Mouse (Mus musculus) bone marrow, adult 2 months (tissue): ENCODE measurements around the gene Gm49601. TPM values are rescaled to one million over a fixed set of nuclear protein-coding genes. Genes with fewer than 3 reads are reported as not detected.

Experiments
- H3K27ac ChIP-seq: fragments of 200-500 bp; 2 replicates; pipeline ENCODE4 v1.5.1; 2012; ENCODE audit warnings: low read depth, mild to moderate bottlenecking, control low read depth, inconsistent platforms, low read length; ENCODE audit not compliant: control insufficient read depth, poor library complexity, insufficient read depth
- H3K4me1 ChIP-seq: fragments of 200-500 bp; 2 replicates; pipeline ENCODE4 v1.6.1; 2011; ENCODE audit warnings: low read length; ENCODE audit not compliant: control insufficient read depth, insufficient read depth
- H3K4me3 ChIP-seq: fragments of 200-500 bp; replicated peaks from 2 replicates; pipeline ENCODE3; 2011; ENCODE audit warnings: mild to moderate bottlenecking, low read depth, low read length, control low read depth; ENCODE audit not compliant: control insufficient read depth
- CTCF ChIP-seq: fragments of 200-500 bp; IDR thresholded peaks from 2 replicates; pipeline ENCODE4 v1.5.1; 2011; ENCODE audit warnings: low read length, control low read depth; ENCODE audit not compliant: control insufficient read depth, insufficient read depth
- POLR2A ChIP-seq: fragments of 200-500 bp; IDR thresholded peaks from 2 replicates; pipeline ENCODE4 v1.6.1; 2011; ENCODE audit warnings: low read depth, mild to moderate bottlenecking, control low read depth, low read length, borderline replicate concordance; ENCODE audit not compliant: control insufficient read depth
- WGBS: fragments of 180-500 bp; shearing (Covaris S2); methylation state at CpG from one replicate; pipeline ENCODE4 v1.1.7; 2018; 5-methylcytosine and 5-hydroxymethylcytosine counted together
- polyA plus RNA-seq: library from polyadenylated mRNA; stranded (reverse); fragments of >200 nt; gene quantifications from 2 replicates; pipeline ENCODE4 v1.2.4, GENCODE M21; 2011; ENCODE audit warnings: low replicate concordance; ENCODE audit not compliant: missing spikeins, insufficient read depth, insufficient read length

The Gm49601 gene
- polyA plus RNA-seq, 1 experiment: 15.2 TPM

- no peak for TF ChIP-seq POLR2A
- TF ChIP-seq CTCF: no peak
- WGBS: 70% methylated on average over 10 of the region's 10 CpGs
Measured at GRCm38 (mm10) chr16:18584901-18585510, 41.2 kb downstream of the Gm49601 start.

DNA sequence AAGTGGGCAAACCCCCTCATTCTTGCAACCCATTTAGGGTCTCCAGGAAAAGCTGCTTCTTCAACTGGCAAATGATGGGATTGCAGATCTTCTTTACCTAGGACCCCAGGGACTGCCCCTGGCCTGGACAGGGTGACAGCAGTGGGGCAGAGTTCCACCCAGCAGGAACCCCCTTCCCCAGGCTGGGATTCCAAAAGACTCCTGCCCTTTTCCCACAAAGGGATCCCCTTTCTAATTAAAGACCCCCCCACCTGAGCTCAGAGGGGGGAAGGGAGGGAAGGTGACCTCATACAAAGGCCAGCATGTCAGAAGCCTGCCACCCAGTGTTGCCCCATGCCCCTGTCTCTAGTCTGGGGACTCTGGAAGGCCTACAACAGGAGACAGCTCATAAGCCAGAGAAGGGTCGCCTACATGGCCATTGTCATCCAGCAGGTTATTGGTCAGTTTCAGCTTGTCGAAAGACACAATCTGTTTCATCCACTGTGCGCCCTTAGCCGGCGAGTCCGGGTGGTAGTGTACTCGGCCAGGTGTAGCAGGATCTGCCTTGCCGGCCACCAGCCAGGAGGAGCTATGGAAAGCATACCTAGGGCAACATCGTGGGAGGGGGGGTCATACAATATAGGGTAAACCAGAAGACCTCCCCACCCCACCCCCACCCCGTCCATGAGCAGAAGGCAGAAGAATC, 42.4 kb downstream of the Gm49601 start:
- no peaks in the 10 kb centered on the region for H3K4me1 ChIP-seq
- no peak for TF ChIP-seq CTCF
- H3K27ac ChIP-seq: no peak overlapping the region
- no peak overlapping the region for H3K4me3 ChIP-seq
- 66% methylated on average over 10 of the region's 10 CpGs for WGBS

More at GRCm38 (mm10) chr16:18584901-18585510, 41.2 kb downstream of the Gm49601 start:
- Histone ChIP-seq H3K4me3 (no peak overlapping the region), H3K27ac (no peak overlapping the region), H3K4me1 (no peaks in the 10 kb centered on the region)

- Histone ChIP-seq H3K4me1 (no peaks in the 10 kb centered on the region), H3K4me3 (no peak overlapping the region), H3K27ac (no peak overlapping the region)
- no peak for TF ChIP-seq CTCF
- no peak for TF ChIP-seq POLR2A
- WGBS: 61% methylated on average over 10 of the region's 10 CpGs
Measured at GRCm38 (mm10) chr16:18583169-18583568, 43.1 kb downstream of the Gm49601 start.

GRCm38 (mm10) chr16:18582426-18583148, 43.6 kb downstream of the Gm49601 start:
- no peak for TF ChIP-seq CTCF
- Histone ChIP-seq H3K4me1 (no peaks in the 10 kb centered on the region), H3K4me3 (no peak overlapping the region), H3K27ac (no peak overlapping the region)
- WGBS: 4% methylated on average over 67 of the region's 67 CpGs

DNA sequence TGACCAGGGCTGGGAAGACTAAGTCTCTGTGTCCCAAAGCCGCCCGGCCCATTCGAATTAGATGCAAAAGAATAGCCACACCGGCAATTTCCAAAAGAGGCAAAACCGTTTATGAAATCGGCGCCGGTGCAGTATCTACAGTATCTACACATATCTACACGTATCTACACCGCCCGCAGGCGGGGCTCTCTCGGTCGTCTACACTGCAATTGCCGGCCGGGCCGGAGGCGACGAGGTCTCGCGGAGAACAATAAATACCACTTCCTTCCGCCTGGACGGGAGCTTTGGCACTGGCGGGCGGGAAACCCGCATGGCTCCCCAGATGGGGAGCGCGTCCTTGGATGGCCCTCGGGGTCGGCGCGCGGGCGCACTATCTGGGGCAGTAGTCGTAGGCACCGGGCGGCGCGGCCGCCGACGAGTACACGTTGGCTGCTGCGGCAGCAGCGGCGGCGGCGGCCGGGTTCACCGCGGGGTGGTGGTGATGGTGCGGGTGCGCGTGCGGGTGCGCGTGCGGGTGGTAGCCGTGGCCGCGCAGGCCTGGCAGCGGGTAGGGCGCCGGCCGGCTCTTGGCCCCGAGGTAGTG, 44.5 kb downstream of the Gm49601 start:
- TF ChIP-seq POLR2A (no peak), CTCF (no peak)
- 2% methylated on average over 66 of the region's 66 CpGs for WGBS

GRCm38 (mm10) chr16:18581050-18581622, 45.1 kb downstream of the Gm49601 start:
- Histone ChIP-seq H3K4me3 (no peak overlapping the region), H3K4me1 (no peaks in the 10 kb centered on the region), H3K27ac (no peak overlapping the region)
- 9% methylated on average over 21 of the region's 21 CpGs for WGBS
- TF ChIP-seq POLR2A (no peak), CTCF (no peak)

More for the DNA sequence above, 44.5 kb downstream of the Gm49601 start:
- no peak overlapping the region for H3K4me3 ChIP-seq
- no peak overlapping the region for H3K27ac ChIP-seq
- no peaks in the 10 kb centered on the region for H3K4me1 ChIP-seq

DNA sequence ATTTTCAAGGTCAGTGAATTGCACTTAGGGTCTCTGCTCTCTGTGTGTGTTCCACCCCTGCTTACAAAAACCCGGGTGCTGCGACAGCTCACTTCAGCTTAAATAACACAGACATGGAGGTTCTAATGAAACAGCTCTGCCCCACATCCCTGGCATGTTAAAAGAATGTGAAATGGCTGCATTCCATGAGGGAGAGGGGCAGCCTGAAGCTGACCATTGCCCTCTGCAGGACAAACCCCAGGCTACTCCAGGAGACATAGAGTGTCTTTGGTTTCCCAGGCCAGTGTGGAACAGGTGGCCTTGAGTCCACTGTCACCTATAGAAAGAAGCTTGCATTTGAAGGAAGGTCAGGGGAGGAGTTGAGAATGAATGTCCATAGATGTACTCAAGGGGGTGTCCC, 45.8 kb downstream of the Gm49601 start:
- WGBS: 65% methylated on average over 2 of the region's 2 CpGs
- Histone ChIP-seq H3K4me1 (no peaks in the 10 kb centered on the region), H3K4me3 (no peak overlapping the region), H3K27ac (no peak overlapping the region)
- TF ChIP-seq POLR2A: no peak
- TF ChIP-seq CTCF: no peak
